Mouse (Mus musculus) midbrain, embryonic 16.5 days (tissue): Measurements from ENCODE around the gene Clrn3. TPM values are rescaled to one million over a fixed set of nuclear protein-coding genes. Genes with fewer than 3 reads are reported as not detected.
"Not testable (repeated sequence)": the region's sequence is repeated elsewhere in the genome, so short reads cannot be mapped to it uniquely, and the experiment has no call there.

Experiments used
- ATAC-seq: fragments of 200-750 bp; cut with Nextera tagmentation; 2 replicates; pipeline ENCODE4 v1.8.0; 2017; ENCODE audit warnings: moderate TSS enrichment
- H3K27ac ChIP-seq: fragments of 300-500 bp; sonication (generic); 2 replicates; pipeline ENCODE4 v1.5.1; 2014; ENCODE audit warnings: mild to moderate bottlenecking, low read length, mixed read lengths
- H3K27me3 ChIP-seq: fragments of 300-500 bp; sonication (generic); 2 replicates; pipeline ENCODE4 v1.6.1; 2014; ENCODE audit warnings: low read depth, low read length, mixed read lengths; ENCODE audit not compliant: control insufficient read depth, insufficient read depth
- H3K36me3 ChIP-seq: fragments of 300-500 bp; sonication (generic); 2 replicates; pipeline ENCODE4 v1.6.1; 2014; ENCODE audit warnings: mild to moderate bottlenecking, low read length, moderate library complexity, mixed read lengths; ENCODE audit not compliant: control insufficient read depth, insufficient read depth
- H3K4me1 ChIP-seq: fragments of 300-500 bp; sonication (generic); 2 replicates; pipeline ENCODE4 v1.6.1; 2014; ENCODE audit warnings: mild to moderate bottlenecking, low read length, mixed read lengths; ENCODE audit not compliant: control insufficient read depth, insufficient read depth
- H3K4me2 ChIP-seq: fragments of 300-500 bp; sonication (generic); 2 replicates; pipeline ENCODE4 v1.6.1; 2014; ENCODE audit warnings: mild to moderate bottlenecking, low read length, mixed read lengths
- H3K4me3 ChIP-seq: fragments of 300-500 bp; sonication (generic); 2 replicates; pipeline ENCODE4 v1.5.1; 2014; ENCODE audit warnings: low read depth, mild to moderate bottlenecking, low read length, moderate library complexity, mixed read lengths
- H3K9ac ChIP-seq: fragments of 300-500 bp; sonication (generic); 2 replicates; pipeline ENCODE4 v1.6.1; 2014; ENCODE audit warnings: low read depth, low read length, mixed read lengths
- H3K9me3 ChIP-seq: fragments of 300-500 bp; sonication (generic); replicated peaks from 2 replicates; pipeline ENCODE4 v1.6.1; 2014; ENCODE audit warnings: mild to moderate bottlenecking, low read length, mixed read lengths; ENCODE audit not compliant: control insufficient read depth, poor library complexity, severe bottlenecking
- WGBS: fragments of 180-500 bp; shearing (Covaris S2); extraction: QIAGEN DNeasy Blood & Tissue Kit; methylation state at CpG from one replicate; pipeline ENCODE4 v1.1.7; 2014; 5-methylcytosine and 5-hydroxymethylcytosine counted together
- polyA plus RNA-seq: library from polyadenylated mRNA; unstranded; fragments of >200 nt; fragmentation: Nextera tagmentation; extraction: Ambion mirVana; gene quantifications from 2 replicates; pipeline ENCODE4 v1.2.1, GENCODE M21; 2015

Gene Clrn3
- polyA plus RNA-seq, result not detected in 2 replicates

DNA sequence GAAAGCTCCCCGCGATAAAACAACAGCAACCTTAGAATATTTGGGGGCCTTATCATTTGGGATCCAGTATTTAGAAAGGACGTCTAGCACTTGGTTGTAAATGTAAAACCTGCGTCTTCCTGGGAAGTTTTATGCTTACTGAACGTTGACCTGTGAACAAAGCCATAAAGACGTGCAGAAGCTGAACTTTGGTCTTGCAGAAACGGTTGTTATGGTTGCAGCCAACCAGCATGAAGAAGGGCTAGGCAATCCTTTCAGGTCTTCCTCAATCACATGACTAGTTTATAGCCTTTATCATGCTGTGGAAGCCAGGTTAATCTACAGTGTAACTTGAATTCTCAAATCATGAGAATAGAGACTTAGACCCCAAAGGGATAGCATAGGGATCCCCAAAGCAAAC, at the start of gene Clrn3:
Clrn3 (minus strand) TSS at position 140 of the 400 bp plus-strand sequence.
- WGBS, result 90% methylated on average over 7 of the region's 7 CpGs
- no peaks in the 10 kb centered on the region for H3K9me3 ChIP-seq
- H3K4me3 ChIP-seq, result no peak within 1 kb of the TSS
- no peak within 1 kb of the TSS for H3K9ac ChIP-seq
- no peaks in the 10 kb centered on the region for H3K36me3 ChIP-seq
- no peaks in the 10 kb centered on the region for H3K4me1 ChIP-seq
- no peaks in the 10 kb centered on the region for H3K27me3 ChIP-seq
- no peak within 1 kb of the TSS for H3K27ac ChIP-seq
- ATAC-seq, result no peak
- H3K4me2 ChIP-seq, result no peak within 1 kb of the TSS

DNA sequence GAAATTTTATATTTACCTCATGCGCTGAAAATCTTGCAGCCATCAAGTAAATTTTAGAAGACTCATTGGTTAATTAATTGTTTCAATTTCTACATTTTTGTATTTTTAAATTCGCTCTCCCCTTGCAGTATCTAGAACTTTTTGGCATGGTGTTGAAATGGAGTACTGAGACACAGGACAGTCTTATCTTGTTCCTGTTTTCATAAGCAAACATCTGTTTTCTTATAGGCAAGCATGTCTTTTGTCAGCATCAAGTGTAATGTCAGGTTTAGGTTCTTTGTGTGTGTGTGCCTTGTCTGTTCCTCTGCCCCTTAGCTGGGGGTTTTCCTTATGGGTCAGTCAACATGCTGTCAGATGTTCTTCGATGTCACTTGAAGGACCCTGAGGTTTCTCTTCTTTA, 47.9 kb upstream of the Clrn3 start:
- no peak overlapping the region for H3K9ac ChIP-seq
- no peak overlapping the region for H3K4me3 ChIP-seq
- peaks cover 9% of the 10 kb centered on the region for H3K4me1 ChIP-seq
- no peaks in the 10 kb centered on the region for H3K27me3 ChIP-seq
- no peak overlapping the region for H3K4me2 ChIP-seq
- no peak for ATAC-seq
- no peaks in the 10 kb centered on the region for H3K9me3 ChIP-seq
- H3K36me3 ChIP-seq, result no peaks in the 10 kb centered on the region
- no peak overlapping the region for H3K27ac ChIP-seq
- 87% methylated on average over 3 of the region's 3 CpGs for WGBS

DNA sequence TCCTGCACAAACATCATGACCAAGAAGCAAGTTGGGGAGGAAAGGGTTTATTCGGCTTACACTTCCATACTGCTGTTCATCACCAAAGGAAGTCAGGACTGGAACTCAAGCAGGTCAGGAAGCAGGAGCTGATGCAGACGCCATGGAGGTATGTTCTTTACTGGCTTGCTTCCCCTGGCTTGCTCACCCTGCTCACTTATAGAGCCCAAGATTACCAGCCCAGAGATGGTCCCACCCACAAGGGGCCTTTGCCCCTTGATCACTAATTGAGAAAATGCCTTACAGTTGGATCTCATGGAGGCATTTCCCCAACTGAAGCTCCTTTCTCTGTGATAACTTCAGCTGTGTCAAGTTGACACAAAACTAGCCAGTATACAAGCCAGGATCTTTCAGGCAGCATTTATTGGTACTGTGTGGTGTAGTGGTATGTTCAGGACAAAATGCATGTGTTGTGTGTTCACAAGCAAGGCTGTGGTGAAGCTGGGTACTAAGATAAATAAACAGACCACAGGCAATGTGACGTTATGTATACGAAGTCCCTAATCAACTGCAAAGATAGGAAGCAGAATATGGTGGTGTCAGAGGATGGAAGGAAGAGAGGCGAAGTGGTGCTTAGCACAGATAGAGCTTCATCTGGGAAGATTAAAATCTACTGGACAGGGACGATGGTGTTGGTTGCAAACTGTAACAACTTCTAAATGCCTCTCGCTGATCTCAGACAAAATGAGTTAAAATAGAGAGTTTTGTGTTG, 47.0 kb upstream of the Clrn3 start:
- not testable (repeated sequence) for H3K27ac ChIP-seq, H3K9ac ChIP-seq, H3K27me3 ChIP-seq, H3K9me3 ChIP-seq, H3K4me3 ChIP-seq, H3K4me2 ChIP-seq, ATAC-seq, H3K36me3 ChIP-seq, H3K4me1 ChIP-seq
- 92% methylated on average over 7 of the region's 7 CpGs for WGBS

DNA sequence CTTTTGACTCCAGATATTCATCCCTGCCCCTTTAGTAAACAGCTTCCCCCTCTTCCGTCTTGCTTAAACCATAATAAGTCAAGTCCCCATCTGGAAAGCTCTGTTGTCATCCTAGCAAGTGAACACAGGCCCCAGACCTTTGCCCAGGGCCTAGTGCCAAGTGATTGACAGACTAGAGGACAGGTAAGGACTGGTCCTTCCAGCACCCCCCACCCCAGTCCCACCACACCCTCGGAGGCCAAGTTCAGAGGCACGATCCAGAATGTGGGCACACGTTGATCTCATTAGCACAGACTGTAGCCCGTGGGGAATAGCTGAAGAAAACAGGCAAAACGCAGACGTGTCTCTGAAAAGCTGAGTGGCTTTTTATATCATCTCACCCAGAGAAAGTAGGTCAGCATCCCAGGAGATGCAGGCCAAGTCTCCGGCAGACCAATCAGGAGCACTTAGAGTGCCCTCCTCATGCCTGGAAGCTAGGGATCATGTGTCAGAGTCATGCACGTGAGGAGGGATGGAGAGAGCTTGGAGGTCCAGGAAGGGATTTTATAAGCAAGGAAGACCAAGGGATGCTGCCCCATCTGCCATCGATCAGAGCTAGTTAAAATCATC, 43.6 kb upstream of the Clrn3 start:
- WGBS, result 49% methylated on average over 10 of the region's 10 CpGs
- no peaks in the 10 kb centered on the region for H3K27me3 ChIP-seq
- H3K4me2 ChIP-seq, result no peak overlapping the region
- ATAC-seq, result peak; percentile 67; the same call in 1 of the 2 replicates
- peak overlapping the region; percentile 65; the same call in 1 of the 2 replicates for H3K27ac ChIP-seq
- peaks cover 13% of the 10 kb centered on the region for H3K4me1 ChIP-seq
- H3K9me3 ChIP-seq, result no peaks in the 10 kb centered on the region
- H3K9ac ChIP-seq, result no peak overlapping the region
- H3K4me3 ChIP-seq, result no peak overlapping the region
- H3K36me3 ChIP-seq, result no peaks in the 10 kb centered on the region

DNA sequence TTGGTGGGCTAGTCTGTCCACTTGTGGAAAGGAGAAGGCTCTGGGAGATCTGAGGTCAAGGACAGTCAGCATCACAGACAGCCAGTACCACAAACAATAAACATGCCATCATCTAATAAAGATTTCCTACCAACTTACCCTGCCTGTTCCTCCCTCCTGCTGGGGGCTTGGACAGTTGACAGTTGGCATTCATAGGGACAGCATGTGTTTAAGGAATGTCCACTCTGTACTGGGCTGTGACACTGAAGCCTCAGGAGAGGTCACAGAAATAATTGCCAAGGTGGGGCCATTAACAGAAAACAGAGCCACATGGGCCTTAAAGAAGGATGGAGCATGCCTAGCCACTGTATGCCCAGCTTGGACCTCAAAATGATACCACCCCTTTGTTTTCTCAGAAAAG, 42.9 kb upstream of the Clrn3 start:
- no peak for ATAC-seq
- Histone ChIP-seq H3K27me3 (no peaks in the 10 kb centered on the region), H3K4me2 (no peak overlapping the region), H3K9ac (no peak overlapping the region), H3K36me3 (no peaks in the 10 kb centered on the region), H3K4me1 (peaks cover 13% of the 10 kb centered on the region), H3K27ac (no peak overlapping the region), H3K9me3 (no peaks in the 10 kb centered on the region), H3K4me3 (no peak overlapping the region)

DNA sequence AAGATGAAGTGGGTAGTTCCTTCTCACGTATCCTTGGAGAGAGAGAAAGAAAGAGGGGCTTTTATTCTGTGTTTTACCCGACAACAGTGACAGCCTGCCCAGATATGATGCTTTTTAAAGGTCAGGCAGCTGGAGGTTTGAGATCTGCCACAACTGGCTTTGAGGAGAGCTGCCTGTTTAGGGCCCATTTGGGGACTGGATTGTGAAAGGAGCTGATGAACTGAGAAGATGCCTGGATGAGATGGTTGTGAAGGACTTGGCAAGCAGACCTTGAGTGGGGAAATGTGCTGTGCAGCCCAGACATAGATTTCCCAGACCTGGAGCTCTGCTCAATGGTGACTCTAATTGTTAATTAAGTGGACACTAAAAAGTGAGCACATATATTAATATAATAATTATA, 40.1 kb upstream of the Clrn3 start:
- Histone ChIP-seq H3K4me3 (no peak overlapping the region), H3K9me3 (no peaks in the 10 kb centered on the region), H3K4me2 (no peak overlapping the region), H3K27ac (no peak overlapping the region), H3K4me1 (peaks cover 13% of the 10 kb centered on the region), H3K36me3 (no peaks in the 10 kb centered on the region), H3K9ac (no peak overlapping the region), H3K27me3 (no peaks in the 10 kb centered on the region)
- no peak for ATAC-seq
- WGBS, result 61% methylated on average over 2 of the region's 2 CpGs

DNA sequence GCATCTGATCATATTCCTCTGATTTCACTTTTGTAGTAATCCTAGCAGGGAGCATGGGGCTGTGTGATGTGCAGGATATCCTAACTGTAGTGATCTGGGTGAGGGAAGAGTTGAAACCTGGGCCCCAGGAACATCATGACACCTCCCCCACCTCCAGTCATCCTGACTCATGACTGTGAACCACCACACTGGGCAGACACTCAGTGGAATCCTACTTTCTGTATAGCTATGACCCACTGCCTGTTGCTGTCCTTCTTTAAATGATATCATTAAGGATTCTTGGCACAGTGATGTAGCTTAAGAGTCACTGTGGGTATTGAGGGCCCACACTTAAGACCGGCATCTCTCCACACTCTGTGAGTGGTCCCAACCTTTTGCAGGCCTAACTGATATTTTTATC, 39.1 kb upstream of the Clrn3 start:
- Histone ChIP-seq H3K4me3 (no peak overlapping the region), H3K4me1 (peaks cover 13% of the 10 kb centered on the region), H3K36me3 (no peaks in the 10 kb centered on the region), H3K9ac (no peak overlapping the region), H3K27me3 (no peaks in the 10 kb centered on the region), H3K9me3 (no peaks in the 10 kb centered on the region), H3K4me2 (no peak overlapping the region), H3K27ac (no peak overlapping the region)
- ATAC-seq, result no peak
- WGBS, result 74% methylated on average over 1 of the region's 1 CpGs

DNA sequence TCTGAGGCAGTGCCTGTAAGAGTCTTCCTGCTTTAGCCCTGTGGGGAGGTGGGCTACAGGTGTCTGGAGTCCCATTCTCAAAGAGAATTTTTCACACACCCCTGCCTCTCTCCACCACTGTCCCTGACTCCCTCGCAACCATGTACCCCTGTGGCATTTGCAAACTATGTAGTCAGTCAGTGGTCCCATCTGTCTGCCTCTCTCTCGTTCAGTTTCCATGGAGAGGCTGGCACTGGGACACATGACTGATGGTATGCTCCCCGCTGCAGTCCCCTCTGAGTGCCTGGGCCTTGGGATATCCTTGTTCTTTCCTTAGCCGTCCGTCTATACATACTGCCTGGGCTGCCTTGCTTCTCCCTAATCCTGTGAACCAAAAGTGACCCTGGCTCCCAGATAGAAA, 37.6 kb upstream of the Clrn3 start:
- H3K27ac ChIP-seq, result no peak overlapping the region
- H3K4me2 ChIP-seq, result no peak overlapping the region
- 77% methylated on average over 5 of the region's 5 CpGs for WGBS
- H3K4me1 ChIP-seq, result peaks cover 5% of the 10 kb centered on the region; the same call in 1 of the 2 replicates
- no peak for ATAC-seq
- H3K9ac ChIP-seq, result no peak overlapping the region
- no peaks in the 10 kb centered on the region for H3K9me3 ChIP-seq
- no peak overlapping the region for H3K4me3 ChIP-seq
- no peaks in the 10 kb centered on the region for H3K36me3 ChIP-seq
- no peaks in the 10 kb centered on the region for H3K27me3 ChIP-seq

DNA sequence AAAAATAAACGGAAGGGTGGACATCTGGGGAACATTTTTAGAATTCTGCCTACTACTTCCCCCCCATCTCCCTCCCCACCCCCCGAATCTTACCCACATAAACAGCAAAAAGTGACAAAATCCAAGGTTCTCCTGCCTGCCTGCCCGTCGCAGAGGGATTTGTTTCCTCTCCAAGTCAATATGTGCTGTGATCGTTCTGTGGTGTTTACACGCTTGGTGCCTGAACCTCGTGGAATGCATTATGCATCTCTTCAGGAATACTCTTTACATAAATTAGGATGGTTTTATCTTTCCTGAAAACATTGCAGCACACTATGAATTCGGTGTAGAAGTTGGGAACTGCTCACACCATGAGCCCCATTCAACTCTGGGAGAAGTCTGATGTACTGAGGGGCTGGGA, 35.6 kb upstream of the Clrn3 start:
- peaks cover 5% of the 10 kb centered on the region; the same call in 1 of the 2 replicates for H3K4me1 ChIP-seq
- H3K9me3 ChIP-seq, result no peaks in the 10 kb centered on the region
- H3K4me2 ChIP-seq, result no peak overlapping the region
- no peaks in the 10 kb centered on the region for H3K36me3 ChIP-seq
- no peaks in the 10 kb centered on the region for H3K27me3 ChIP-seq
- no peak for ATAC-seq
- no peak overlapping the region for H3K9ac ChIP-seq
- 55% methylated on average over 8 of the region's 8 CpGs for WGBS
- no peak overlapping the region for H3K4me3 ChIP-seq
- H3K27ac ChIP-seq, result no peak overlapping the region
